Mouse (Mus musculus): ENCODE results near the gene Lce1j.

GRCm38 (mm10) chr3:92753197-92753596, 37.1 kb downstream of the Lce1j start:
- TF ChIP-seq CTCF (IDR thresholded peaks at IDR 0.05; ENCODE audit: borderline replicate concordance, extremely low read depth, insufficient read depth, insufficient read length) (no peak), POLR2A (IDR thresholded peaks at IDR 0.05; ENCODE audit: borderline replicate concordance, extremely low read depth, insufficient read depth, insufficient read length, poor library complexity, severe bottlenecking) (no peak)

Measured in brain, embryonic 14.5 days (tissue).